Comparison of ENCODE assay signal across 8 mouse cellular contexts in the genomic region with DNA sequence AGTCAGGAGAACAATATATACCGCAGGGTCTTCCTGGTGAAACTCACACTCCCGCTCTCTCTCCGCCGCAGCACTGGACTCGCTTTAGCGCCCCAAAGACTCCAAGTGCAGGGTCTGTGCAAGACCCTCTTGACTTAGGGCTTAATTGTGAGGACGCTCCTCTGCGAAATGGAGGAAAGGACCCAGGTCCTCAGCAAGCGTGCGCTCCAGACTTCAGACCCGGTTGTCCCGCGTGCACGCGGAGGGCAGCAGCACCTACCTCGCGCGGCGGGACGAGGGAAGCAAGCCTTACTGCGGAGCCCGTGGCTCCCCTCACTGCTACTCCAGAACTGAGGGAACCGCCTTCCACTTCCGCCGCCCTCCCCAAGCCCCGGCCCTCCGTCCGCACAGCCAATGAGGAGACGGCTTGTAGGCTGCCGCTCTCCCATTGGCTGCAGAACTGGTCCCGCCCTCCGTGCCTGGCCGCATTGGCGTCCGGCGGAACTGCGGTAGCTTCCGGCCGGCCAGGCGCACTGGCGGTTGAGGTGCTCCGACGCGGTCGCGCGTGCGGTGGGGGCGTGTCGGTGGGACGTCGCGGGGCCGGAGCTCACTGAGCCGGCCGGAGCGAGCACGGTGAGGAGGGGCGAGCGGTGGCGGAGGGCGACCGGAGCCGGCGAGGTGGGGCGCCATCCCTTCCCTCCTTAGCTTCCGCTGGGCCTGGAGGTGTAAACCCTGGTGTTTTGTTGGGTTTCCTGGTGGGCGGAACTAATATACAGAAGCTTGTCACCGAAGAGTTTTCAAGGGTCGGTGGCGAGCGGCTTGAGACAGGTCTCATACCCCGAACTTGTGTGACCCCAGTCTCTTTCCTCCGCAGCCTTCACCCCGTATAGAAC. TPM values are rescaled to one million over a fixed set of nuclear protein-coding genes. Genes with fewer than 3 reads are reported as not detected.
DNase-seq lines count a peak whose midpoint lies in the region; ATAC-seq lines count a peak whose summit lies in the region.

A gene (plus strand): TSS at position 465 of the 872 bp plus-strand sequence.

- peak; percentile 99 for ATAC-seq in hindbrain, embryonic 16.5 days

- H3K9ac ChIP-seq in hindbrain, embryonic 16.5 days (ENCODE audit: low read depth, low read length): peak within 1 kb of the TSS; percentile 82

- H3K27me3 ChIP-seq in hindbrain, embryonic 16.5 days (replicated peaks; ENCODE audit: control insufficient read depth, insufficient read depth, low read length): no peaks in the 10 kb centered on the region

- peaks cover 32% of the 10 kb centered on the region for H3K79me2 ChIP-seq in macrophage (ENCODE audit: inconsistent target)

- peak; percentile 86 for DNase-seq in WW6 (ENCODE audit: low read depth, low spot score)
- DNase-seq in cerebellum, postnatal 4 days (ENCODE audit: low spot score in 2 of 2): peak; percentile 91 to 95
- peak; percentile 96 for DNase-seq in gastrocnemius, adult 18-20 months (ENCODE audit: low spot score)
- DNase-seq in left cerebral cortex, adult 18-20 months (ENCODE audit: low spot score in 2 of 2): peak; percentile 94 to 97
- DNase-seq in right cerebral cortex, adult 18-20 months: peak; percentile 98
- peak; percentile 88 for DNase-seq in urinary bladder, postnatal 10 days (ENCODE audit: low spot score)

- H3K27ac ChIP-seq in hindbrain, embryonic 16.5 days (ENCODE audit: low read depth, low read length): peak within 1 kb of the TSS; percentile 76
- H3K27ac ChIP-seq in macrophage: peak within 1 kb of the TSS; percentile 57

- H3K36me3 ChIP-seq in hindbrain, embryonic 16.5 days (ENCODE audit: control insufficient read depth, insufficient read depth, low read length): peaks cover 24% of the 10 kb centered on the region
- 0 out of 2 replicates have a peak, but pooled peaks cover 10% of the 10 kb centered on the region for H3K36me3 ChIP-seq in macrophage (ENCODE audit: inconsistent target)

- peaks cover 34% of the 10 kb centered on the region for H3K4me1 ChIP-seq in hindbrain, embryonic 16.5 days (ENCODE audit: control insufficient read depth, insufficient read depth, low read depth, low read length)

- H3K4me3 ChIP-seq in hindbrain, embryonic 16.5 days (ENCODE audit: low read length): peak within 1 kb of the TSS; percentile 79
- peak within 1 kb of the TSS; percentile 91 for H3K4me3 ChIP-seq in macrophage (ENCODE audit: inconsistent target)

- peak within 1 kb of the TSS; percentile 91 for H3K4me2 ChIP-seq in hindbrain, embryonic 16.5 days (ENCODE audit: low read length)

- WGBS in hindbrain, embryonic 16.5 days: 0% methylated on average over 50 of the region's 75 CpGs
- WGBS in macrophage (ENCODE audit: missing documents): under 1% methylated on average over 75 of the region's 75 CpGs

- H3K9me3 ChIP-seq in hindbrain, embryonic 16.5 days (ENCODE audit: control insufficient read depth, low read length): no peaks in the 10 kb centered on the region

RNA-seq across cellular contexts. Expression of the gene that starts here (rescaled TPM):
- under 1 TPM; 0.66 TPM for total RNA-seq in gastrocnemius, adult 18-20 months (2021)
- polyA plus RNA-seq in hindbrain, embryonic 16.5 days (2015; fragmentation: Nextera tagmentation; extraction: Ambion mirVana): 13.0 and 15.6 TPM in 2 replicates
- total RNA-seq in left cerebral cortex, adult 18-20 months (2021): 10 to 100 TPM; 16.2 to 16.4 TPM
- total RNA-seq in macrophage (2018; cell fraction: chromatin; rRNA removed): 10 to 100 TPM in 12 of 26 experiments, 1 to 10 TPM in 14; 1.9 to 23.0 (median 8.2) TPM
- total RNA-seq in macrophage (2018; cell fraction: cytosol; rRNA removed): 10 to 100 TPM in 15 of 26 experiments, 1 to 10 TPM in 11; 5.7 to 13.3 (median 10.6) TPM
- 10 to 100 TPM in 11 of 26 experiments, 1 to 10 TPM in 15; 3.9 to 27.3 (median 8.4) TPM for total RNA-seq in macrophage (2018; cell fraction: nucleus; rRNA removed)
- 9.0 to 9.9 TPM (median 9.3 TPM) in 3 replicates for polyA plus RNA-seq in macrophage (2018)

Comparison
In these comparisons a context has a peak if more than half of its experiments do, and no peak if none do; other contexts are left out.
1. Peak in every context shown above with its lines: DNase-seq, ATAC-seq, H3K4me3 ChIP-seq and H3K27ac ChIP-seq.
2. RNA of the gene that starts here (total RNA-seq): 16.2 to 16.4 TPM in left cerebral cortex, adult 18-20 months; 0.66 TPM in gastrocnemius, adult 18-20 months; every median in the first group is over 10 times any median in the second.
3. Peak in DNase-seq in gastrocnemius, adult 18-20 months; RNA of the gene not detected or under 1 TPM.